Mouse (Mus musculus) adrenal gland, postnatal 4 days (tissue): Measurements from ENCODE around the gene Wbp4. TPM values are rescaled to one million over a fixed set of nuclear protein-coding genes. Genes with fewer than 3 reads are reported as not detected.
A peak's percentile ranks its signal among the peaks of the same experiment; 100 is the strongest.
"Not testable (repeated sequence)": the region's sequence is repeated elsewhere in the genome, so short reads cannot be mapped to it uniquely, and the experiment has no call there.

Source experiments
- DNase-seq, 2 experiments: peaks; one replicate each; pipeline ENCODE4 v3.0.0; 2021 to 2022; ENCODE audit warnings: low spot score in 2 of 2, mixed read lengths in 2 of 2
- long read RNA-seq, 2 experiments: library from polyadenylated mRNA; stranded (forward); transcript quantifications; one replicate each; pipeline ENCODE4 v2.0.0; 2021
- total RNA-seq, 2 experiments: library from RNA; stranded (reverse); gene quantifications; 2 replicates each; pipeline ENCODE4 v1.2.3; 2021

Wbp4 gene
- 10 to 100 TPM; 44.8 to 46.7 TPM for total RNA-seq
- long read RNA-seq, experiment 1, transcript Wbp4-201 (10 exons, 3,704 nt), result major isoform, 40 of 59 reads
- long read RNA-seq, experiment 1, partial matches to known transcripts, result 15 of 59 reads
- long read RNA-seq, experiment 1, other reads (novel, unspliced or antisense), result 4 of 59 reads
- long read RNA-seq, experiment 2, transcript Wbp4-201 (10 exons, 3,704 nt), result major isoform, 58 of 90 reads
- long read RNA-seq, experiment 2, partial matches to known transcripts, result 21 of 90 reads
- long read RNA-seq, experiment 2, other reads (novel, unspliced or antisense), result 11 of 90 reads

DNA sequence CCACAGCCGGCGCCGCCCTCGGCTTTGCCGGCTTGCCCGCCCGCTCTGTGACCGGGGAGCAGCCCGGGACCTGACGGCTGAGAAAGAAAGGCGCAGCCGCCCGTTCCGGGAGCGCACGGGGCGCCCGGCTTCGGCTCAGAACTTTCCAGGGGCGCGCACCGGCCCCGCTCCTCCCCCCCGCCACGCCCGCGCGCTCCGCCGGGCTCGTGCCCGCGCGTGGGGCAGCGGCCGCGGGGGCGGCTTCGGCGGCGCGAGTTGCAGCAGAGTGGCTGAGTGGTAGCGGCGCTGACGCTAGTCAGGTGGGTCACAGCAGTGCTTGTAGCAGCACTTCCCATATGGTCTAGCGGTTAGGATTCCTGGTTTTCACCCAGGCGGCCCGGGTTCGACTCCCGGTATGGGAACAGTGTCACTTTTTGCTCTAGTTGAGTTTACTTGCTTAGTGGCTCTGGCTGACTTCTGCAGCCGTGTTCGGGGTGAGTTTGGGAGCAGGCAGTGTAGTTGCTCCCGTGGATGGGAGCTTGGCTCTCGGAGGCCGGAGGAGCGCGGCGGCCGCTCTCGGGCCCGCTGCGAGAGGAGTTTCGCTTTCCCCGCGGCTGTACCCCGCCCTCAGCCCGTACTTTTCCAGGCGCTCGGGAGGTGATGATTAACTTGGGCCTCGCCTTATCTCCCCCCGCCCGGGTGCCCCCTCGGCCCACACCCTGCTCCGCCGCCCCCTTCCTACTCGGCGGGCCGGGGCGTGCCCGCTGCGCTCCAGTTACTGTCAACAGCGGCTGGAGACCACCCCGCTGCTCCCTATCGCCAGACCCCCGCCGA is at the start of gene Wbp4:
Gene Wbp4 (minus strand): TSS at position 182 of the 813 bp plus-strand sequence.
- DNase-seq, result peak; percentile 86 to 87

DNA sequence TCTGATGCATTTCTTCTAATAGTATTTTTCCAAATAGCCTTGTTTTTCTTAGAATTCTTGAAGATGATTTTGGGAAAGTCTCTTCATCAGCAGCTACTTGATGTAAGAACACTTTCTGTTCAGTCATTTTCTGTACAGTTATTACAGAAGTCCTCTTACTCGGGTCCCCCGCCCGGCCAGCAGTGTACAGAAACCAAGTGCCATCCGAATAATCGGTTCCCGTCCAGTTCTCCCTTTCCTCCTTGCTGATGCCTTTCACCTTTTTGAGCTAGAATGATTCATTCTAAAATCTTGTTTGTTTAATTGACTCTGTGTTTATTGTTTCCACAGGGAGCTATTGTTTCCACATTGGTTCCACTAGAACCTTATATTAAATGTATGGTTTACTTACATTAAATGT is 49.4 kb upstream of the Wbp4 start:
- no peak for DNase-seq

DNA sequence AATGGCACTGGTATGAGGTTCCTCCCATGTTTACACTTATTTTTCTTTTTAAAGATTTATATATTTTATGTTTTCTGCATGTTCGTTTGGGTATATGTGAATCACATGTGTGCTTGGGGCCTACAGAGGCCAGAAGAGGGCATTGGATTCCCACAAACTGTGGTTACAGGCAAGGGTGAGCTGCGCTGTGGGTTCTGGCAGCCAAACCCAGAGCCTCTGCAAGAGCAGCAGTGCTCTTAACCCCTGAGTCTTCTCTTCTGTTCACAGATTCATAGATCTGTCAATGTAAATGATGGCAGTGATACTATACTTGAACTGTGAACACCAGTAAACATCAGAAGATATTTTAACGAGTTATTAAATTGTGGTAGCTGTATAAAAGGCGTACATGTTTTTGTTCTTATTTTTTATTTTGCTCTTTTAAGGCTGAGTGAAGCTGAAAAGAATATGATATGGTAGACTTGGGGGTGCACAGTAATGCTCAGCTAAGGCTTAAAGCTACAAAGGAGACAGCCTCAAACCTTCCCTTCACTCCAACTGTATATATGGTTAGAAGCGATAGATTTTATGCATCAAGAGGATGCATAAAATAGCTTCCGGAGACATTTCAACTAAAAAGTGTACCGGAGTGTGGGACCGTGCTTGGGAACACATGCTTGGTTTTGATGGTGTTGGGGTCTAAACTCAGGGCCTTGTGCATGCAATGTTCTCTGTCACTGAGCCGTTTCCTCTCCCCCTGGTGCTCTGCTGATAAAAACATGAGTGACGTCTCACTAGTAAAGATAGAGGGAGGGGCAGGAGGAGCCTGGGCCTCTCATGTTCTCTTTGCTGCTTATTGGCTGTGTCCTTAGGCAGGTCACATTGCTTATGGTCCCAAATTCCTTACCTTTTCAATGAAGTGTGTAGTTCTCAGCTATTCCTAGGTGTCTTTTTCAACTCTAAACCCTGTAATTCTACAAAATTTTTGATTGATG is 48.5 kb upstream of the Wbp4 start:
- no peak for DNase-seq

GRCm38 (mm10) chr14:79527704-79528103 is 46.4 kb upstream of the Wbp4 start:
- DNase-seq, result no peak

DNA sequence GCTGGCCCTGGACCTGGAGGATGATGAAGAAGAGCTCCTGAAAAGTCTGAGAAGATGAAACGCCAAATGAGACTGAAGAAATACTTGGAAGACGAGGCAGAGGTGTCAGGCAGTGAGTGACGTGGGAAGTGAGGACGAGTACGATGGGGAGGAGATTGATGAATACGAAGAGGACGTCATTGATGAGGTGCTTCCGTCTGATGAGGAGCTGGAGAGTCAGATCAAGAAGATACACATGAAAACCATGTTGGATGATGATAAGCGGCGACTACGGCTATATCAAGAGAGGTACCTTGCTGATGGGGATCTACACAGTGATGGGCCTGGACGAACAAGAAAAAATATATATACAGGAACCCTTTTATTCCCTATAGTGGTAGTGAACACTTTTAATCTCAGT is 44.8 kb upstream of the Wbp4 start:
- DNase-seq, result not testable (repeated sequence)

GRCm38 (mm10) chr14:79522387-79522786 is 41.1 kb upstream of the Wbp4 start:
- no peak for DNase-seq

- no peak for DNase-seq
These were observed 40.3 kb upstream of the Wbp4 start for GRCm38 (mm10) chr14:79521471-79522117.

DNA sequence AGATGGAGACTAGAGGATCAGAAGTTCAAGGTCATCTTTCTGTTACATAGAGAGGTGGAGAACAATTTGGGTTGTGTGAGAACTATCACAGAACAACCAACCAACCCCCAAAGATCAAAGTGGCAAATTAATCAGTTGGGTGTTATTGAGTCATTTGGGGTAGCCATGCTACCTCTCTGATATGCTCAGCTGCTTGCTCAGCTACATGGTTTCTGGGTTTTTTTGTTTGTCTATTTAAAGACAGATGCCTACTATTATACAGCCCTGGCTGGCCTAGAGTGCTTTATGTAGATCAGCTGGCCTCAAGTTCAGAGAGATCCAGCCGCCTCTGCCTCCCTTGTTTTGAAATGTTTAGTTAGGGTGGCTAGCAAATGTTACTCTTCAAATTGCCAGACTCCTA is 39.7 kb upstream of the Wbp4 start:
- DNase-seq, result no peak

- no peak for DNase-seq
These were observed 39.3 kb upstream of the Wbp4 start for GRCm38 (mm10) chr14:79520612-79521011.

GRCm38 (mm10) chr14:79519663-79519975 is 38.3 kb upstream of the Wbp4 start:
- DNase-seq, result no peak

DNA sequence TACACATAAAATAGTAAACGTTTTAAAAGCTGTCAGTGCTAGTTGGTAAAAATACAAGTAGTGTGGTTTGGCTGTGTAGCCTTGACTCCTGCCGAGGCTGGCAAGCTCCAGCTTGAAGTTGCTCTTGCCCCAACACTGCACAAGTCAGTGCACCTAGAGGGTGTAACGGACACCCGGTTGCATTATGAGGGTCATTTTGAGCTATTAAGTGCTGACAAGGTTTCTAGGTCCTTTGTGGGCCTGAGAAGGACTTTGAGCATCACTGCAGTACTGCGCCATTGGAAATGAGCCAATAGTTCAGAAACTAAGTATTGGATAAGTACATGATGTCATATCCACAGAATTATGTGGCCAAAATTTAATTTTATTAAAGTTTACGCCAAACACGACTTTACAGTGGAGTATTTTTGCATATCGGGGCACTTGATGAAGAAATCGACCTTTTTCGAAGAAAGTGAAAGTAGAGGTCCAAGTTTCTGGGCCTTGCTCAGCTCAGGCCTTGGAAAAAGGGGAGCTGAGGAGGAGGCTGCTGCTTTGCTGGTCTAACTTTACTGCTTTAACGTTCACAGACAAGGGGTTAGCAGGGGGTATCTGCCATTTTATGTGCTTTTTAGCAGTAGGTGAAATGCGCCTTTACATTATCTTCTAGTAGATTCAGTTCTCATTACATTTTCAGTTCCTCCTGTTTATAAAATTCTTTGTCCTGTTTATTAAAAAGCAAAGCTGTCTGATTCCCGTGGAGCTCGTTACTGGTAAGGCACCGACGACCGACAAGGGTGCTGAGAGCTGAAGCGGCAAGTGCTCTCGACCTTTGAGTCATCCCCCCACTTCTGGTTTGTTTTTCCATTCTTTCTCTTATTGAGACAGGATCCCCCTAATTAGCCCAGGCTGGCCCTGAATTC is 37.7 kb upstream of the Wbp4 start:
- DNase-seq, result no peak

DNA sequence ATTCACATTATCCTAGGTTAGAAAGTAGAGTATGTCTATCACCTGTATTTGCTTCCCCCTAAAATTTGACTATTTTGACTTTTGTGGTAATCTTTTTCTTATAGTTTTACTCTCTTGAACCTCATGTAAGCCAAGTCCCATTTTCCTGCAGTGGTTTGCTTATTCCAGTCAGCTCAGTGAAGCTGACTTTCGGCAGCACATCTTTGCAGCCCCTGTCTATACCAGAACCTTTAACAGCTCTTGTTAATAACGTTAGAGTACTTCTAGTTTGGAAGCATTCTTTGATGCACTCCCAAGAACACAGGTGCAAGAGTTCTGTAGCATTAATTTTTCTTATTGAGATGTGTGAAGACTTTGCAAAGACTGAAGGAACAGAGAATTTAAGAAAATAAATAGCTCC is 36.8 kb upstream of the Wbp4 start:
- DNase-seq, result no peak

GRCm38 (mm10) chr14:79517185-79517740 is 35.9 kb upstream of the Wbp4 start:
- no peak for DNase-seq

DNA sequence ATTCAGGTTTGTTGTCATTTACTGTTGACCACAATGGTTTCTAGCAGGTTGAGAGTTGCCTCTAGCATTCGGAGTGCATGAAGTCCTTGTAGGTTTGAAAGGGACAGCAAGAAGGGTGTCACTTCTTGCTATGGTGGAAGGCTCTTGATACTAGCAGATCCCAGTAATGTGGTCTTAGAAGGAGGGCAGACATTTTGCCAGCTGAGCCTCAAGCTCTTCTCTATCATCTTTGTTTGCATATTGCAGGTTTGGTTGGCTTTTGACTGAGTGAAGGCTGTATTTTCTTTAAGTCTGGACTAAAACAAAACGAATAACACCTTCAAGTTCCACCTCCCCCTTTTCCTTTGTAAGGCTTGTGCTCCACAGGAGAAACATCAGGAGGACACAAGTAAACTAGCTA is 35.4 kb upstream of the Wbp4 start:
- no peak for DNase-seq

DNA sequence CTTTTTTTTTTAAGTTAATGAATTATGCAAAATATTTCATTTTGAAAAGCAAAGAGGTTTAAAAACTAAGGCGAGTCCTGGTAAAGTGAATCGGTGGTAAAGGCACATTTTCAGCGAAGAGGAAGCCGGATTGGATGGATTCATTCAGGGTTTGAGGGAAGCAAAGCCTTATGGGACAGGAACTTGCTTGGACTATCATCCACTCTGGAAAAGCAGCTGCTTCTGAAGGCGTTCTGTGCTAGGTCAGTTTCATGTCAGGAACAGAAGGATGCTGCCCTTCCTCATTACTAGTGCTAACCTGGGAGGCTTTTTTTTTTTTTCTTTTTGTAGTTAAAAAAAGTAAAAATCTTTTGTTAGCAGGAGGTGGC is 34.9 kb upstream of the Wbp4 start:
- DNase-seq, result no peak

DNA sequence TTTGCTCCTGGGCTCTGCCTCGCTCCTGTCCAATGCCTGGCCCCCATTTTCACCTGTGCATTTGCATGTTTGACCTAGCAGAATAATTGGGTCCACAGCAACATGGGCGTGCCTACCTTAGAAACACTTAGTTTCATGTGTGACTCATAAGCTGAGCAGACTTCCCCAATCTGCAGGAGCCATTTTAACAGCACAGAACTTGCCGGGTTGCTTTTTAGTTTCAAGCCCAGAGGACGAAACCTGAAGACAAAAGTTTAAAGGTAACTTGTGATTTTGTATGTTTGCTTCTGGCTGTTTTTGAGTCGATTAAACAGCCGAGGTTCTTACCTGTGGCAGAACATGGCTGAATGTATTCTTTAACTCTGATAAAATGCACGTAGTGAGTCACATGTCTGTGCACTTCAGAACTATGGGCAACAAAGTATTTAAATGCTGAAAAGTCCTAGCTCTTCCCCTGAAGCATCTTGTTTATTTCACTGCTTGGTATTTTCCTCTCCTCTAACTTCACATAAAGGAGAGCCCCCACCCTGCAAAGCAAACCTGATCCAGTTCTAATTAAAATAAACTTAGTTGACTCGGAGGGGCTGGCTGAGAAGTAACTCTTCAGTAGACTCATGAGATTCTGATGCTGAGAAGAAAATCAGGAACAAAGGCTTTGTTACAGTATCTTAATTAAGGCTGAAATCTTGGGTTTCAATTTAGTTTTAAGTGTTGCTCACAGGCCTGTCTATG is 34.4 kb upstream of the Wbp4 start:
- no peak for DNase-seq

GRCm38 (mm10) chr14:79515100-79515499 is 33.8 kb upstream of the Wbp4 start:
- no peak for DNase-seq

GRCm38 (mm10) chr14:79513951-79514350 is 32.6 kb upstream of the Wbp4 start:
- no peak for DNase-seq

DNA sequence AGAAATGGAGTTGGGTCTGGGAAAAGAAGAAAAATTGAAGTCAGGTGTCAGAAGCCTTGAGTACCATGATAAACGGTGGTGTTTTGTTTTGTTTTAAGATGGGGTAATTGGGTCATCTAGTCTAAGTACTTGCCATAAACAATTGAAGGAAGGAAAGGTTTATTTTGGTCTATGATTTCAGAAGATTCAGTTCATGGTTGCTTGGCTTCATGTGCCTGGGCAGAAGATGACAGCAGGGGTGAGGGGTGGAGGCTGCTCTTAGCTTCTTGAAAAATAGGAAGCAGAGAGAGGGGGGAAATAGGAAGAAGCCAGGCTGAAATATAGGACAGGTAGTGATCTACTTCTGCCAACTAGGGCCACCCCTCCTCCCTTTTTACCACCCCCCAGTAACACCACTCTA is 30.2 kb upstream of the Wbp4 start:
- DNase-seq, result no peak
